Mouse (Mus musculus) midbrain, embryonic 16.5 days (tissue): ENCODE results near the gene Aak1. TPM values are rescaled to one million over a fixed set of nuclear protein-coding genes. Genes with fewer than 3 reads are reported as not detected.

Experiments
- polyA plus RNA-seq: library from polyadenylated mRNA; unstranded; fragments of >200 nt; fragmentation: Nextera tagmentation; extraction: Ambion mirVana; gene quantifications from 2 replicates; pipeline ENCODE4 v1.2.1, GENCODE M21; 2015

Gene Aak1
- polyA plus RNA-seq, 1 experiment from 2014 or later = 44.6 TPM

Other genes with a start within 250 kb of the Aak1 start
- 0.45 and 0.62 TPM in 2 replicates for gene Asprv1, start 221.4 kb upstream of the Aak1 start, polyA plus RNA-seq
- gene Mxd1, start 180.4 kb upstream of the Aak1 start, polyA plus RNA-seq = 20.2 and 21.7 TPM in 2 replicates
- 94.6 and 94.8 TPM in 2 replicates for gene Snrnp27, start 165.0 kb upstream of the Aak1 start, polyA plus RNA-seq
- 27.9 and 31.6 TPM in 2 replicates for gene Gmcl1, start 116.1 kb upstream of the Aak1 start, polyA plus RNA-seq
- 4.6 TPM in 2 replicates for gene Anxa4, start 55.9 kb upstream of the Aak1 start, polyA plus RNA-seq
- 140 and 148 TPM in 2 replicates for gene Nfu1, start 159.7 kb downstream of the Aak1 start, polyA plus RNA-seq
- 28.4 and 30.0 TPM in 2 replicates for gene Gfpt1, start 193.3 kb downstream of the Aak1 start, polyA plus RNA-seq